Mouse (Mus musculus) left cerebral cortex, adult 18-20 months (tissue): ENCODE measurements at regions not wholly inside any gene's neighbourhood (a gene's known extent, or its start where the extent isn't known, plus 50 kb on each side); places are given as distances from the start of the nearest gene placed in this dataset.

Experiments
- DNase-seq, 2 experiments: peaks; one replicate each; pipeline ENCODE4 v3.0.0; 2021 to 2022; ENCODE audit warnings: low spot score in 2 of 2, mixed read lengths in 1 of 2

DNA sequence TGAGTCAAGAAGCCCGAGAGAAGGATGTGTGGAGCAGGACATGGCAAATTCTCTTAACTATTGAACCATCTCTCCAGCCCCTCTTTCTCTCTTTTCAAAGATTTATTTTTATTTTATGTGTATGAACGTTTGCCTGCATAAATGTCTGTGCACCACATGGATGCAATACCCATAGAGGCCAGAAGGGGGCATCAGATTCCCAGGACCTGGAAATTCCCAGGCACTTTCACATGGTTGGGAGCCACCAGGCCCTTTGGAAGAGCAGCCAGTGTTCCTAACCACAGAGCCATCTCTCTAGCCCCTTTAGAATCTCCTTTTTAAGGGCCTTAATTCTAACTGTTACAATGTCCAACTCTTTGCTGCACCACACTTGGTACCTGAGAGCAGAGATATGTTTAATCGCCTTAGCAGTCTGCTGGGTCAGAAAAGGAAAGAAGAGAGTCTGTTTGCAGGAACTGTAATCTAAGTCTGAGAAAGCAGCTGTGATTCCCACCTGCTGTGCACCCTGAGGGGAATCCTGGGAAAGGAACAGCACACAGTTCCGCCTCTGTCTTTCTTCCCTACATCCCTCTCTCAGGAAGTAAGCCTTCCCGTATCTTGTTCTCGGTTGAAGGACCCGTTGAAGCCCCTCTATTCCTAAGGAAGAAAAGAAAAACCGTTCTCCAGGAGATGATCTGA lies 186.8 kb downstream of the Katnal1 start:
- no peak for DNase-seq

DNA sequence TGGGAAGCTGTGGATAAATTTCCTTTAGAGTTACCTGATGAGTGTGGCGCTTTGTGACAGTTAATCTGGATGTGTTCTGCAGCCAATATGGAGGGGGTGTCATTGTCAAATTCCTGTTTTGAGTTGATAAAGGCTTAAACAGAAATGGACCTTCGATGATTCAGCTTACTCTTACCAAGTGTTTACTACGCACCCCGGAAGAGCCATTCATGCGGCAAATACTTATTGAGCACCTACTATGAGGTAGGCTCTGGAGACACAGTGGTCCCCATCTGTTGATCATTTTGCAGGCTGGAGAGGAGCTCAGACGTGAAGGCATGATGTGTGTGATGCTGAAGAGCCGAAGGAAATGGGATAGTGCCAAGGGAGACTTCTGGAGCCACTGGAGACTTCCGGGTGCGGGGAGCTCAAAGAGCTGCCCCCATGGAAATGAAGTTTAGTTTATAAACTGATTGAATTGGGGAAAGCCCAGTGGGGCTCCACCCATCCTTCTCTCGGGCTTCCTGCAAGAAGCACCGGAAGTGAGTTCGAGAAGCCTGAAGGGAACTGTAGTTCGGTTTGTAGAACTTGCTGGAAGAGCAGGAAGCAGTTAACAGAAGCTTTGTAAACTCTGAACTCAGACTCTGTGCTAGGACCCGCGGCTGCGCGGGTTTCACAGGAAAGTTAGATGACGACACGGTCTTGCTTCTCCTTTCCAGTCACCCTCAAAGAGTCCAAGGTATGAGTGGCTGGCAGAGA lies 187.7 kb downstream of the Katnal1 start:
- no peak for DNase-seq

DNA sequence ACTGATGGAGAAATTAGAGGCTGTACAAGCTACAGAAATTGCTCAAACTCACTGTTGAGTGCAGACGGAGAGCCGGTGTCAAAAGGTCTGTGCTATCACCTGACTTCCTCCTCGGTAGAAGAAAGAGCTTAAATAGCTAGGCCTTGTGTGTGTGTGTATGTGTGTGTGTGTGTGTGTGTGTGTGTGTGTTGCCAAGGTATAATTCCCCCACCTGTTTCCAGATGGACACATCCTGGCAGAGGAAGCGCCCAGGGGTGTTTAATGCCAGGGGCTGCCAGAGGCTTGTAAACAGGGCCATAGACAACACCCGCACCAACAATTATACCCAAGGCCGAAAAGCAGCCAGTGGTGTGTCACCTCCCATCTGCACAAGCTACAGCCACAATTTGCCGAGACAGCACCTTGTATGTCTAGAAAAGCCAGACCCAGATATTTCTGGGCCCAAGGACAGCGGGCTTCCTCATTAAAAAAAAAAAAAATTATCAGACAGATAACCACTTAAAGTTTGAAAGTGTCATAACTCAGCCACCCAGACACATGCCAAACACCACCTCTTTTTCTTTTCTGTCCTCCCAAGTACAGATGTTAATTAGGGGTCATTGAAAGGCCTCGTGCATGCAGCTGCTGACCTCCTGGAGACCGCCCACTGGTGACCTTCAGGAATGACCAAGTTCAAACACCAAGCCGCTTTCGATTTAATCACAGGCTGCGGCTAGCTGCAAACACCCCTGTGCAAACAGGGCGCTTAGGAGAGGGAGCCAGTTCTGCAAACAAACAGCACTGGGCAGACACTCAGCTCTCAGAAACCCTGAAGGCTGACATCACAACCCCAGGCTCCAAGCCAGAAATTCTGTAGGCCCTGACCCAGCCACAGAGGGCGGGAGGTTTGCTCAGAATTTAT lies 188.0 kb upstream of the Ubl3 start:
- no peak for DNase-seq

DNA sequence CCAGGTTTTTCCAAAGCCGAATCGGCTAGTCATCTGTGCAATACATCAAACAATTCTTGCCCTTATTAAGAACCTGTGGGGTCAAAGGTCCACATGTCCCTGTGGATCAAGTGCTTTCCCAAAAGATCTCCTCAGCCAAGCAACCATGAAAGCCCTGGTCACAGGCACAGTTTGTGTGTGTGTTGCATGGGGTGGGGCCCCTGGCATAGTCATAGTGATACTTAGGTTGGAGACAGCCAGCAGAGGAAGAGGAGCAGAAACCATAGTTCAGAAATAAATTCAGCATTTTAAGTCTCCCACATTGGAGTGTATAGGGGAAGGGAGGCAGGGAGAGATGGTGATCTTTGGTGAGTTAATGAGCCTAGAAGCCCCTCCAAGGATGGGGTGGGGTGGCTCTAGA lies 187.1 kb upstream of the Ubl3 start:
- DNase-seq: no peak

DNA sequence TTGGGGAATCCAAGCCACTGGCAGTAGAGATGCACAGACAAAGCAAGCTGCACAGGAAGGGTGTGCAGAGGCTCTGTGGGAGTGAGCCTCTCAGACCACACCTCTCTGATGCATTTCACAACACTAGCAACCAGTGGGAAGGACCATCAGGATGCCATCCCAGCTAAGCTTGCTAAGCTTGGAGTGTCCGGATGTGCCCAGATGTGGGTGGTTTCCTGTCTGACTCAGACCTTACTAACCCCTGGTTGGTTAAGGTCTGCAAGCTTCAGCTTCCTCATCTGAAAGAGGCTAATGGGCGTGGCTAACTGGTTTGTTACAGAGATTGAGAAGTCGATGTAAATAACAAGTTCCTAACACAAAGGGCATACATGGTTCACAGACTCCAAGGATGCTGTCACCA lies 186.6 kb upstream of the Ubl3 start:
- no peak for DNase-seq

DNA sequence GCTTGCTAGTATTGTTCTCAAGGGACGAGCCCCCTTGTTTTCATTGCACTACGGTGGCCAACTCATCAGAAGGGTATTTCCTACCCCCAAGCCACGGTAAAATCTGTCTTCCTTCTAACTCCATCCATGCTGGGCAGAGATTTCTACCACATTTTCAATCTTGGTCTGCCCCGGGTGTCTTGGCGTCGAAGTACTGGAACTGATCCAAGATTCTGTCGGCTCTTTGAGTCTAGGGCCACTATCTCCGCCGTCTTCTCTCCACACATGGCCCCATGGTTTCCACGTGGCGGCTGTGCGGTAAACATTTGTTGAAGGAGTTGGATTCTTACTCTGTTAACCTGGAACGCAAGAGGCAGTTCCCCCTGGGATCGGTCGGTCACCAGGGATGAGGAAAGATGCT lies 177.0 kb upstream of the Ubl3 start:
- DNase-seq: no peak

DNA sequence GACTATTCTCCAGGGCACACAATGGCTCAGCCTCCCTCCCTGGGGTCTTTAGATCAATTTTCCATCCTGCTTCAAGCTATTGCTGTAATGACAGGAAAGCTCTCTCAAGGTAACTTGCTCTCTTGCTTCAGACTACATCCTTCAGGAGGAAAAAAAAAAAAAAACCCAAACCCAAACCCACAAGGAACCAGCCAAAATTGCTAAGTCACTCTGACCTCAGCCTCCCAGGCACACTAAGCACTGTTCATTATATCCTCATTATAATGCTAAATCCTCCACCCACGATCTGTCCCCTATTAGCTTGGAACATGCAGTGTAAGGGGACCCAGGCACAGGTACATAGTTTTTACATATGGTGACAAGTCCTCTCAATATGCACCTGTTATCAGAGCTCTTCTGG lies 175.9 kb upstream of the Ubl3 start:
- no peak for DNase-seq

DNA sequence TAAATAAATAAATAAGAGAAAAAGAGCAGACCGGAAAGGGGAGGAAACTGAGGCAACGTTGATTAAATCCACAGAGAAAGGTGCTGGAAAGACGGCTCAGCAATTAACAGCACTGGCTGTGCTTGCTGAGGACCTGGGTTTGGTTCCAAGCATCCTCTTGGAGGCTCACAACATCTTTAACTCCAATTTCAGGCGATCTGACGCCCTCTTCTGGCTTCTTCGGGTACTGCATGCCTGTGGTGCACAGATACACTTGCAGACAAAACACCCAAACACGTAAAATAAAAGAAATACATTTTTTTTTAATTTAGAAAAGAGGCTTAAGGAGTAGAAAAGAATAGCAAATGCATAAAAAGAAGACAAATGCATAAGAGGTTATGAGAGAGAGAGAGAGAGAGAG lies 173.9 kb upstream of the Ubl3 start:
- no peak for DNase-seq

DNA sequence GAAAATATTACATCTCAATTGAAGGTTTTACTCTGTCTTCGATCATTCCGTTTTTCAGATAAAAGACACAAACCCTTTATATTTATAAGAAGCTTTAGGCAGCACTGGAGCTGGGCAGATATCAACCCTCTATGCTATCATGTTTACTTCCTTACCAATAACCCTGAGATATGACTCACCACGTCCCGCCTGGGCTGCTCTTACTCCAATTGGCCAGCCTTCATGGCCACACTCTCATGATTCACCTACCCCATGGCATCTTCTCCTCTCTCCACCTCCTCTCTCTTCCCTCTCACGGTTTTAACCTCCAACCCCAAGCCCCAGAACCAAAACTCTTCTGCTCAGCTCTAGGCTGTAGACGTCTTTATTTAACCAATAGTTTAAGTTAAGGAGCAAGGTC lies 171.9 kb upstream of the Ubl3 start:
- no peak for DNase-seq

DNA sequence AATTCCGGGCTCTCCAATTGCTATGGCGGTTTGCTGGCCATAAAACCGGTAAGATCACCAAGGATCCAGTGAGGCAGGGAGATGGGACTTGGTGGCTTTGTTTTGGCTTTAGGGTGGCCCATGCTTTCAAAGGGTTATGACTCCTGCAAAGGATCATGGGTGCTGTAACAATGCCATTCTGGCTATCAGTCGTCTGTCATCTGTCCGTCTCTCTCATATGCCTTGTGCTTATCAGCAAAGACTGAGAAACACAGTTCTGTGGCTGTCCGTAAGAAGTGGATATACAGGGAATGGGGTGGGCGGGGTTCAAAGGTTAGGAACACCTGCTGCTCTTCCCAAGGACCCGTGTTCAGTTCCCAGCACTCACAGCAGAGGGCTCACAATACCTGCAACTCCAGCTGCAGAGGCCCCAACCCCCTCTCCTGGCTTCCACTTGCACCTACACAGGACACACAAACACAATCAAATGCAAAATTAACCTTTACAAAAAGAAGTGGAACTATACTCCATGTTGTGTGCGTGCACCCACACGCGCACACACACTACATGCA lies 171.2 kb upstream of the Ubl3 start:
- no peak for DNase-seq

DNA sequence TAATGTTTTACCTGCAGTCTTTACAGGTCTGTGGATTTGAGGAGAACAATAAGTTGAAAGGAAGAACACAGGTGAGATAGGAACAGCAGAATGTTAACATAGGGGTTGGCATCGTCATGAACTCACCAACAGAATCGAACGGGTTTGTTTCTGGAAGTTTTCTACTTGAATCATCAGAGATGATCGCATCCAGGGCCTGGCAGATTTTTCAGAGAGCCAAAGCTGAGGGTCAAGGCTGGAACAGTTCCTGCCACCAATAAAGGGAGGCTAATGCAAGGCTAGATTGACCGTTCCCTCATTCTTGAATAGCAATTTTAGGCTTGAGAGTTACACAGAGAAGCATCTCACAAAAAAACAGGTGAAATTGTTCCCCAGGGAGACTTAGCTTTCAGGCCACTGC lies 168.0 kb upstream of the Ubl3 start:
- DNase-seq: no peak

DNA sequence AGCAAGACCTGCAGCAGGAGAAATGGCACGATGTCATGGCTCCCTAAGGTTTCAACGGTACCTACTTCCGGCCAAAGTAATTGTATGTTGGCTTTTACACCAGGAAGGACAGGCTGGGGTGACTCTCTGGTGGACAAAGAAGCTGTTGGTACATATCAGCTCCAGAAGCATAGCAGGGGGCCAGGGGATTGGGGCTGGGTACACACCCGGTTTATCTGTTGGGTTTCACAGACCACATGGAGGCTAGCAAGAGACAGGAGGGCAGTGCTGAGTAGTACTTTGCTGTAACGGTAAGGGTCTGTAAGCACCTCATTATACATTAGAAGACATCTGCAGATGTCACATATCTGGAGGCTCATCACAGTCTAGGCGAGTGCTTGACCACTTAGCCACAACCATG lies 164.0 kb upstream of the Ubl3 start:
- DNase-seq: no peak

DNA sequence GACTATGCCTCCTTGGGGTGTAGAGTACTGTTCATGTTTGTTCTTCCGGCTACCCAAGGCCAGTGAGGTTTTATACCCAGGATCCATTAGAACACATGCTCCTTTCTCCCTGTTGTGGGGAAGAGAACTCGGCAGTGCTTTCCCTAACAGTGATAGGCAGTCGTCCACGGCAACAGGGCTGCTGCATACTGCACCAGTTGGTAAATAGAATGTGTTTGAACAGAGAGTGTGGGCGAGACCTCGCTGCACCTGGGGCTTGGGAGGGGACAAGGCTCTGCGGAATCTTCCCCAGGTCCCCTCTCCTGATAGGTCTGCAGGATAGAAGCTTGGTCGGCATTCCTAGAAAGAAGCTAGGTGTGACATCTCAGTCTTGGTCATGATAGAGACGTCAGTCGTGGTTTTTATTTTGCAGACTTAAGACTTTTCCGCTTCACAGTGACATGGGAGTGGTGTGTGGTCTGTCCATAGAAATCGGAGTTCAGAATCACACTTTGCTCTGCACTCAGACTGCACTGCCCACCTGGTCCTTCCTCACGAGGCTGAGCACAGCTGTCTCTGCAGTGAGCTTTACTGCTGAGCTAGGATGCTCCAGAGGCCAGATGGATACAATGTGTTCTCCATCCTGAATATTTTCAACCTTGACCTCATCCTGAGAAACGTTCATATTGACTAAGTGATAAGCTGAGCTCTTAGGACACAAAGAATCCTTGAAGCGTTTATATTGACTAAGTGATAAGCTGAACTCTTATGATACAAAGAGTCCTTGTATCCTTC lies 162.8 kb upstream of the Ubl3 start:
- DNase-seq: no peak

DNA sequence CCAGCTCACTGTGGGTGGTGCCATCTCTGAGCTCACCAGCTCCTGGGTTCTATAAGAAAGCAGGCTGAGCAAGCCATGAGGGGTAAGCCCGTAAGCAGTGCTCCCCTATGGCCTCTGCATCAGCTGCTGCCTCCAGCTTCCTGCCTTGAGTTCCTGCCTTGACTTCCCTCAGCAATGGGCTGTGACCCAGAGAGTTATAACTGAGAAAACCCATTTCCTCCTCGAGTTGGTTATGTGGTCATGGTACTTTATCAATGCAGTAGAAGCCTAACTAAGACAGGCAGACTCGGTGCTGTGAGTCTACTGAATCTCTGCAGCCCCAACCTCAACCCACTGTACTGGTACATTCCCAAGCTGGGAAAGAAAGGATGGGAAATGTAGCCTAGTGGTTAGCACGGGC lies 162.2 kb upstream of the Ubl3 start:
- DNase-seq: no peak

DNA sequence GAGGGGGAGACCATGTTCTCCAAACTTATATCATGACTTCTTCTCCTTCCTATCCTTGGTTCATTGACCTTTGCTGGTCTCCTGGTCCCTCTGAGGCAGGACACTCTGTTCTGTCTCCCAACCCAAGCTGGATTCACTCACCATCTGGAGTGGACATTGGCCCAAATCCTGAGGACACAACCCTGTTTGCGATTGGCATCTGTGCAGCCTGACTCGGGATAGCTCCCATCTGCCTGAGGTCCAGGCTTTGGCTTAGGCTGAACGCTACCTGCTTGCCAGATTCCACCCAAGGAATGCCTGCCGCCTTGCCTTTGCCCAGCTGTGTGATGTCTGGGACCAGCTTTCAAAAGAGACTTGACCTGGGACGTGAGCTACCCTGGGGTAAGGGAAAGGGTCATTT lies 161.2 kb upstream of the Ubl3 start:
- no peak for DNase-seq

DNA sequence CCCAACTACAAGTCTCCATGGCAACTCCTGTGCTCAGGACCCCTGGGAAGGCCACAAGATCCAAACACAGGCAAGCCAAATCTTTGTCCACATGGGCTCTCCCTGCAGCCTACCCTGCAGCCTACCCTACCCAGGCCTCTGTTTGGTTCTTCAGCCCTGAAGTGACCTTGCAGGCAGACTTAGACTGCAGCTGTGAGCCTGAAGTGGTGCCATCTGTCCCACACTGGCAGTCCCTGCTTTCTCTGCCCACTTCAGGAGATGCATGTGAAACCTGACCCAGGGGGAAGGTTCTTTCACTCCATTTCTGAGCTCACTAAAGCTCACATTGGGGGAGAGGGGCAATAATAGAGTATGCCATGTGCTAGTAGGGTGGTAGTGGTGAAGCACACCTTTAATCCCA lies 160.4 kb upstream of the Ubl3 start:
- no peak for DNase-seq

DNA sequence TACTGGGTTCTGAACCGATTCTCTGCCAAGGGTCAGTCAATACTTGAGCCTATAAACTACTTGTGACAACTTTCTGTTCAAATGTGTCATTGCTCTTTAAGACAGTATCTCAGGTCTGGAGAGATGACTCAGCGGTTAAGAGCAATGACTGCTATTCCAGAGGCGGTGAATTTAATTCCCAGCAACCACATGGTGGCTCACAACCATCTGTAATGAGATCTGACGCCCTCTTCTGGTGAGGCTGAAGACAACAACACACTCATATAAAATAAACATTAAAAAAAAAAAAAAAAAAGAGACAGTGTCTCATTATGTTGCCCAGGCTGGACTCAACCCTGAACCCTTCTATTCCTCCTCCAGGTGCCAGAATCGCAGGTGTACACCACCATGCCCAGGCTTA lies 159.0 kb upstream of the Ubl3 start:
- no peak for DNase-seq

DNA sequence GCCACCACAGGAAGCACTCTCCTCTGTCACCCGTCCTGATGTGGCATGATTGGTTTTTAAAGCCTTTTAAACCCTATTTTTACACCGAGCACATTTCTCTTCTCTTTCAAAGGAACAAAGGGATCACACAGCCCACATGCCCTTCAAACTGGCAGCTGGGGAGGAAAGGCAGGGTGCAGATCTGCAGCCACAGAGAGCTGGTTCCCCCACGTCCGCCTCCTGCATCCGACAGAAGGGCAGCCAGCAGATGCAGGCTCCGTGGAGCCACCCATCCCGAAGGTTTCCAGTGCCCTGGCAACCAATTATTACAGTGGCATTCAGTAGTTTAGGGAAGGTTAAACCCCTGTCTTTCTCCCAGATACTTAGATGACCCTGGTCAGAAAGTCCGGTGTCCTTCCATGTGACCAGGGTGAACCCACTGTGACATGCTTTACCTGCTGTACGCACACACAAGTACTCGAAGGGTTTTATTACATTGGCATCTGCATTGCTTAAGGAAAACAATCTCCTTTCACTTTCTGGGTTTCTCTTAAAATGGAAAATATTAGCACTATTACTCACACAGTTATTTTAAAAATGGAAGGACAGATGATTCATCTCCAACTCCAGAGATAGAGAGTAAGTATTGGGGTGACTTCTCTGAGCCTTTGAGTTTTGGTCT lies 156.7 kb upstream of the Ubl3 start:
- DNase-seq: peak; percentile 6 to 46

DNA sequence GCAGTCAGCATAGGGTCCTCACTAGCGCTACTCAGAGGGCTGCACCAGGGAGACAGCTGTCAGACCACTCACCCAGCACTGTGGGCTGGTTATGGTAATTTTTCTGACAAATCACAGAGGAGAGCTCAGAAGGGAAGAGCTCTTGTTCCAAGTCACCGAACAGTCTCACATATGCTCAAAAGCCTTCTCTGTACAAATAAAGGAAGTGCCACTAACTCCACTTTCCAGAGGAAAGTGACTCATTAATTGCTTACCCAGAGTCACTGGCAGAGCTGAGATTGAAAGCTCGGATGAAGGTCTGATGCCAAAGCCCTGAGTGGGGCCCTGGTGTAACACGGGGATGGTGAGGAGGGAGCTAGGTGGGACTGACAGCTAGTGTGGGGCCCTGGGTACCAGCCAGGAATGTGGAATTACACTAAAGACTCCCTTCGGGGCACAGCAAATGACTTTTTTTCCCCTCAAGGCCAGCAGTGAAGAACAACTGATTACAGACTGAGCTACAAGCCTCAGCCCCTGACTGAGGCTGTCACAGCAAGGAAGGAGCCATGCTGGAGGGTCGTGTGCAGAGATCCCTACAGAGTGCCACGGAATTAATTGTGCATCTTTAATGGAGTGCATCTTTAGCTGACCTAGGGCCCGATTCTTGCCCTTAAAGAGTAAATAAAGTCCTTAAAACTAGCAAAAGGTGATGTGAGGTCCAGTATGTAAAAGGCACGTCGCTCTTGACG lies 155.6 kb upstream of the Ubl3 start:
- no peak for DNase-seq

DNA sequence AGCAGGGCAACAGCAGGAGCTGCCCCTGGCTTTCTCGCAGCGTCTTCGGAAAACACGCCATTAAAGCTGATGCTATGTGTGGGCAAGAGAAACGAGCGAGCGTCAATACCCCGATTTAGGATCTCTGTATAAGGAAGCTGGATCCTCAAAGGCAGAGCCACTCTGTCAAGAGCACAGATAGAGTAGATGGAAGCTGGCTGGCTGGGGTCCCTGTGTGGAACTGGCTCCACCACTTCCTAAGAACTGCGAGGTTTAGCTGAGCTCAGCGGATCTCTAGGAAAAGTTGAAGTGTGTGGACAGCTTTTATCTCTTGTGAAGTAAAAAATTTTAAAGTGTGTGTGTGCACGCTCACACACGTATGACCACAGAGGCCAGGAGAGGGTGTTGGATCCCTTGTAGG lies 154.7 kb upstream of the Ubl3 start:
- DNase-seq: no peak
